Comparison of ENCODE assay signal across 18 mouse cellular contexts in genomic region chr3:105481419-105481818, GRCm38 (mm10). TPM values are rescaled to one million over a fixed set of nuclear protein-coding genes. Genes with fewer than 3 reads are reported as not detected.
A peak's percentile ranks its signal among the peaks of the same experiment; 100 is the strongest.
DNase-seq lines count a peak whose midpoint lies in the region; ATAC-seq and TF ChIP-seq lines count a peak whose summit lies in the region.
"Had no signal": no experiment of that assay in that cellular context is flagged by ENCODE, and none has a peak within 500 bp of the region (broad histone marks: within the 10 kb centered on the region; RNA-seq: fewer than 3 reads in every experiment).

No protein-coding gene starts in this region.

- H3K4me3 ChIP-seq in forebrain, embryonic 13.5 days: no peak overlapping the region
- H3K4me3 ChIP-seq in forebrain, embryonic 10.5 days: no peak overlapping the region
- no peak overlapping the region for H3K4me3 ChIP-seq in midbrain, embryonic 14.5 days (replicated peaks; ENCODE audit: low read depth, low read length)
- H3K4me3 ChIP-seq in midbrain, embryonic 15.5 days: no peak overlapping the region
- H3K4me3 ChIP-seq in hindbrain, embryonic 13.5 days: no peak overlapping the region
- H3K4me3 ChIP-seq in lung, postnatal 0 days (ENCODE audit: low read depth, low read length): no peak overlapping the region
- H3K4me3 ChIP-seq: heart, adult 2 months; midbrain, embryonic 13.5 days had no signal

- H3K27me3 ChIP-seq in forebrain, embryonic 13.5 days: no peaks in the 10 kb centered on the region; the same call in 1 of the 2 replicates
- no peaks in the 10 kb centered on the region for H3K27me3 ChIP-seq in forebrain, embryonic 10.5 days (ENCODE audit: poor library complexity, severe bottlenecking)
- no peaks in the 10 kb centered on the region for H3K27me3 ChIP-seq in midbrain, embryonic 14.5 days (ENCODE audit: control insufficient read depth, insufficient read depth, low read length)
- no peaks in the 10 kb centered on the region for H3K27me3 ChIP-seq in midbrain, embryonic 15.5 days (replicated peaks)
- H3K27me3 ChIP-seq in hindbrain, embryonic 13.5 days: 0 out of 2 replicates have a peak, but pooled peaks cover 6% of the 10 kb centered on the region
- H3K27me3 ChIP-seq in lung, postnatal 0 days (replicated peaks; ENCODE audit: insufficient read depth, low read length): no peaks in the 10 kb centered on the region
- H3K27me3 ChIP-seq: midbrain, embryonic 13.5 days had no signal

- TF ChIP-seq EP300 in lung, postnatal 0 days (IDR thresholded peaks at IDR 0.05): no peak

- H3K4me2 ChIP-seq in forebrain, embryonic 13.5 days: no peak overlapping the region
- no peak overlapping the region for H3K4me2 ChIP-seq in midbrain, embryonic 14.5 days (ENCODE audit: low read length)
- no peak overlapping the region for H3K4me2 ChIP-seq in midbrain, embryonic 15.5 days
- no peak overlapping the region for H3K4me2 ChIP-seq in hindbrain, embryonic 13.5 days
- no peak overlapping the region for H3K4me2 ChIP-seq in lung, postnatal 0 days (replicated peaks; ENCODE audit: low read depth, low read length)
- H3K4me2 ChIP-seq: midbrain, embryonic 13.5 days had no signal

- H3K4me1 ChIP-seq in forebrain, embryonic 13.5 days: peaks cover 32% of the 10 kb centered on the region
- peaks cover 14% of the 10 kb centered on the region; the same call in 1 of the 2 replicates for H3K4me1 ChIP-seq in forebrain, embryonic 10.5 days
- peaks cover 22% of the 10 kb centered on the region; the same call in 1 of the 2 replicates for H3K4me1 ChIP-seq in midbrain, embryonic 14.5 days (ENCODE audit: control insufficient read depth, insufficient read depth, low read length)
- peaks cover 24% of the 10 kb centered on the region for H3K4me1 ChIP-seq in midbrain, embryonic 15.5 days
- H3K4me1 ChIP-seq in hindbrain, embryonic 13.5 days (replicated peaks): peaks cover 47% of the 10 kb centered on the region
- H3K4me1 ChIP-seq in lung, postnatal 0 days (ENCODE audit: insufficient read depth, low read depth, low read length): no peaks in the 10 kb centered on the region

- no peak for TF ChIP-seq CTCF in lung, postnatal 0 days (IDR thresholded peaks at IDR 0.05)

- no peak for DNase-seq in forebrain, embryonic 10.5 days (ENCODE audit: extremely low spot score, low spot score)
- DNase-seq in midbrain, embryonic 14.5 days: peak; percentile 11
- peak; percentile 46 to 63 for DNase-seq in layer of hippocampus, postnatal 14 days (ENCODE audit: low spot score in 2 of 2)
- no peak for DNase-seq in urinary bladder, postnatal 10 days (ENCODE audit: low spot score)
- DNase-seq in lung, postnatal 0 days (ENCODE audit: low spot score): no peak
- DNase-seq: adrenal gland, postnatal 25 days; heart, adult 2 months; liver; lung, adult 18-20 months; lung, postnatal 4 days; right cerebral cortex, adult 18-20 months; thymus, postnatal 36 days had no signal

- H3K36me3 ChIP-seq in forebrain, embryonic 13.5 days (ENCODE audit: poor library complexity, severe bottlenecking): no peaks in the 10 kb centered on the region
- no peaks in the 10 kb centered on the region for H3K36me3 ChIP-seq in forebrain, embryonic 10.5 days (replicated peaks)
- no peaks in the 10 kb centered on the region for H3K36me3 ChIP-seq in midbrain, embryonic 14.5 days (ENCODE audit: control insufficient read depth, insufficient read depth, low read length)
- no peaks in the 10 kb centered on the region for H3K36me3 ChIP-seq in midbrain, embryonic 15.5 days (replicated peaks)
- H3K36me3 ChIP-seq in hindbrain, embryonic 13.5 days: no peaks in the 10 kb centered on the region
- H3K36me3 ChIP-seq in lung, postnatal 0 days (ENCODE audit: insufficient read depth, low read length): no peaks in the 10 kb centered on the region
- H3K36me3 ChIP-seq: midbrain, embryonic 13.5 days had no signal

- ATAC-seq in forebrain, embryonic 13.5 days: peak; percentile 50
- no peak for ATAC-seq in midbrain, embryonic 14.5 days (ENCODE audit: low FRiP score, low TSS enrichment)
- ATAC-seq in midbrain, embryonic 15.5 days (replicated peaks): no peak; the same call in 1 of the 2 replicates
- peak; percentile 34; the same call in 1 of the 2 replicates for ATAC-seq in hindbrain, embryonic 13.5 days (ENCODE audit: low FRiP score)
- no peak for ATAC-seq in lung, postnatal 0 days
- ATAC-seq: activated CD4-positive, CD25-positive, alpha-beta regulatory T cell, adult 4 months; midbrain, embryonic 13.5 days had no signal

- H3K27ac ChIP-seq in forebrain, embryonic 13.5 days: peak overlapping the region; percentile 69
- H3K27ac ChIP-seq in forebrain, embryonic 10.5 days: no peak overlapping the region
- 0 out of 2 replicates have a peak overlapping the region, but pooled peaks have one; percentile 26 for H3K27ac ChIP-seq in midbrain, embryonic 14.5 days (replicated peaks; ENCODE audit: low read depth, low read length)
- no peak overlapping the region for H3K27ac ChIP-seq in midbrain, embryonic 15.5 days
- peak overlapping the region; percentile 45 for H3K27ac ChIP-seq in hindbrain, embryonic 13.5 days
- no peak overlapping the region for H3K27ac ChIP-seq in lung, postnatal 0 days (ENCODE audit: low read length)
- H3K27ac ChIP-seq: heart, adult 2 months; midbrain, embryonic 13.5 days had no signal

- H3K9me3 ChIP-seq in forebrain, embryonic 13.5 days (replicated peaks): no peaks in the 10 kb centered on the region
- no peaks in the 10 kb centered on the region for H3K9me3 ChIP-seq in forebrain, embryonic 10.5 days
- H3K9me3 ChIP-seq in midbrain, embryonic 14.5 days (ENCODE audit: control insufficient read depth, low read length): no peaks in the 10 kb centered on the region
- no peaks in the 10 kb centered on the region for H3K9me3 ChIP-seq in midbrain, embryonic 15.5 days
- no peaks in the 10 kb centered on the region for H3K9me3 ChIP-seq in hindbrain, embryonic 13.5 days
- H3K9me3 ChIP-seq in lung, postnatal 0 days (ENCODE audit: low read length): no peaks in the 10 kb centered on the region
- H3K9me3 ChIP-seq: midbrain, embryonic 13.5 days had no signal

- 54% methylated on average over 8 of the region's 8 CpGs for WGBS in forebrain, embryonic 13.5 days
- 89% methylated on average over 8 of the region's 8 CpGs for WGBS in forebrain, embryonic 10.5 days
- WGBS in midbrain, embryonic 14.5 days: 42% methylated on average over 8 of the region's 8 CpGs
- WGBS in midbrain, embryonic 15.5 days: 46% methylated on average over 8 of the region's 8 CpGs
- WGBS in hindbrain, embryonic 13.5 days: 36% methylated on average over 8 of the region's 8 CpGs
- 76% methylated on average over 8 of the region's 8 CpGs for WGBS in lung, postnatal 0 days

- no peak overlapping the region for H3K9ac ChIP-seq in forebrain, embryonic 13.5 days
- 0 out of 2 replicates have a peak overlapping the region, but pooled peaks have one; percentile 3 for H3K9ac ChIP-seq in midbrain, embryonic 14.5 days (replicated peaks; ENCODE audit: low read length)
- no peak overlapping the region for H3K9ac ChIP-seq in midbrain, embryonic 15.5 days
- 0 out of 2 replicates have a peak overlapping the region, but pooled peaks have one; percentile 1 for H3K9ac ChIP-seq in hindbrain, embryonic 13.5 days
- no peak overlapping the region for H3K9ac ChIP-seq in lung, postnatal 0 days (replicated peaks; ENCODE audit: low read depth)
- H3K9ac ChIP-seq: midbrain, embryonic 13.5 days had no signal

RNA-seq across cellular contexts. Expression of gene Kcnd3, which starts 29.3 kb away (rescaled TPM):
- polyA plus RNA-seq in forebrain, embryonic 13.5 days (2015; fragmentation: Nextera tagmentation; extraction: Ambion mirVana): 5.3 and 5.6 TPM in 2 replicates
- 0.21 and 0.31 TPM in 2 replicates for polyA plus RNA-seq in forebrain, embryonic 10.5 days (2016; fragmentation: Nextera tagmentation; extraction: Ambion mirVana)
- polyA plus RNA-seq in midbrain, embryonic 14.5 days (2014; fragmentation: Nextera tagmentation; extraction: Ambion mirVana): 13.2 and 15.9 TPM in 2 replicates
- polyA plus RNA-seq in midbrain, embryonic 15.5 days (2015; fragmentation: Nextera tagmentation; extraction: Ambion mirVana): 12.5 and 12.8 TPM in 2 replicates
- polyA plus RNA-seq in hindbrain, embryonic 13.5 days (2015; fragmentation: Nextera tagmentation; extraction: Ambion mirVana): 7.1 and 7.9 TPM in 2 replicates
- total RNA-seq in layer of hippocampus, postnatal 14 days (2021): 10 to 100 TPM; 46.4 to 49.8 TPM
- polyA plus RNA-seq in lung, postnatal 0 days (2015; fragmentation: Nextera tagmentation; extraction: Ambion mirVana): 0.13 TPM in 2 replicates
- total RNA-seq: neutrophil, adult 5-6 weeks had no signal
- polyA plus RNA-seq: activated CD4-positive, CD25-positive, alpha-beta regulatory T cell, adult 4 months had no signal

Comparison
In these comparisons a context has a peak if more than half of its experiments do, and no peak if none do; other contexts are left out.
1. H3K27ac ChIP-seq: peak in forebrain, embryonic 13.5 days (single experiment), midbrain, embryonic 14.5 days (single experiment) and hindbrain, embryonic 13.5 days (single experiment); none in forebrain, embryonic 10.5 days (single experiment), midbrain, embryonic 15.5 days (single experiment) and lung, postnatal 0 days (single experiment).
2. H3K9ac ChIP-seq: peak in midbrain, embryonic 14.5 days (single experiment) and hindbrain, embryonic 13.5 days (single experiment); none in forebrain, embryonic 13.5 days (single experiment), midbrain, embryonic 15.5 days (single experiment) and lung, postnatal 0 days (single experiment).
3. ATAC-seq: peak in forebrain, embryonic 13.5 days (single experiment) and hindbrain, embryonic 13.5 days (single experiment); none in midbrain, embryonic 14.5 days (single experiment), midbrain, embryonic 15.5 days (single experiment) and lung, postnatal 0 days (single experiment).
4. DNase-seq: peak in midbrain, embryonic 14.5 days (single experiment) and layer of hippocampus, postnatal 14 days (2 of 2); none in forebrain, embryonic 10.5 days (single experiment), urinary bladder, postnatal 10 days (single experiment) and lung, postnatal 0 days (single experiment).